Mouse (Mus musculus): ENCODE measurements at regions not wholly inside any gene's neighbourhood (a gene's known extent, or its start where the extent isn't known, plus 50 kb on each side); places are given as distances from the start of the nearest gene placed in this dataset.

- TF ChIP-seq CTCF (conservative IDR thresholded peaks at IDR 0.05; ENCODE audit: insufficient read depth, insufficient read length, low read depth, low read length) (no peak), POLR2A (IDR thresholded peaks at IDR 0.05; ENCODE audit: low read depth, low read length) (no peak)
Observed at GRCm38 (mm10) chr2:61296606-61297005, 281.8 kb upstream of the Tank start.

All from kidney, adult 2 months (tissue).